Mouse (Mus musculus) large intestine, adult 2 months (tissue): ENCODE measurements around the gene Ggps1. TPM values are rescaled to one million over a fixed set of nuclear protein-coding genes. Genes with fewer than 3 reads are reported as not detected.

Experiments
- DNase-seq: peaks from one replicate; pipeline ENCODE4 v3.0.0-alpha.2; 2012; ENCODE audit warnings: low read depth, low spot score
- WGBS: fragments of 180-500 bp; shearing (Covaris S2); methylation state at CpG from one replicate; pipeline ENCODE4 v1.1.7; 2018; 5-methylcytosine and 5-hydroxymethylcytosine counted together
- polyA plus RNA-seq: library from polyadenylated mRNA; depleted of rRNA; stranded (reverse); fragments of >200 nt; gene quantifications from 2 replicates; pipeline ENCODE4 v1.2.3, GENCODE M21; 2012; rRNA removed

Gene Ggps1
- 7.6 and 10.2 TPM in 2 replicates for polyA plus RNA-seq

DNA sequence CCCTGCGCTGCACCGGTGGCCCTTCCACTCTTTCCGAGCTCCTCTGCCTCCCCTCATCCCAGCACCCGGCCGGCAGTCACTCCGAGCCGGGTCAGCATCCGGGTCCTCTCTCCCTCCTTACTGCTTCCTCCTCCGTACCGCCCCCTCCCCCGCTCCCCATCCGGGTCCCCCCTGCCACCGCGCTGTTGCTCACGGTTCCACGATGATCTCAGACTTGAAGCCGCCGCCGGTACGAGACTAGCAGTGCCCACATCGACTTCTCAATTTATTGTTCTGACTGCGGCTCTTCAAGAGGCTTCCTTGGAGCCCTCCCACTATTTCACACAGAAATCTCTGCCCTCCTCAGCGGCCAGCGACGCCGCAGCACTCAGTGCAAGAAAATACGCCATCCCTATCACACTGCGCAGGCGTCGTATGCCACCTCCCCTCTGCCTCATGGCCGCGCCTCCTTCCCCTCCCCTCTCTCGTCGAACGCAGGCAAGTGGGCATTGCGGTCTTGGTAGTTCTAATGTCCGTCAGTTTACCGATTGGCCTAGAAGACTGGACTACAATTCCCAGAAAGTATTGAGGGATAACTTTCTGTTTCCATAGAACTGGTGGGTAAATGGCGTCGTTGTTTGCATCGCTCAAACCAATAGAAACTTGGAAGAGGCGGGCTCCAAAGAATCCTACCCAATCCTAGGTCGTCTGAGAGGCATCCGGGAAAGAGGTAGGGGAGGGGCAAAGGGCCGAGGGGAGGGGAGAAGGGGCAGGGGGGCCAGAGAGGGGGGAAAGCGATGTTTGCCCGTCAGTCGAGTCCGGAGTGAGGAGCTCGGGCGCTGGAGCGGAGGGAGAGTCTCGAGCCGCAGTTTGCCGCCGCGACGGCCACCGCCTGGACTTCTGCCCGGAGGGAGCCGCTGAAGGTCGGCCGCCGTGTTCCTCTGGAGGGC is at the start of gene Ggps1, which contains the start of gene Arid4b:
Gene Ggps1 (minus strand): TSS at position 476 of the 929 bp plus-strand sequence.
Gene Arid4b (plus strand): TSS at position 220 of the 929 bp plus-strand sequence.
- DNase-seq: peak; percentile 98
- WGBS: under 1% methylated on average over 63 of the region's 64 CpGs

DNA sequence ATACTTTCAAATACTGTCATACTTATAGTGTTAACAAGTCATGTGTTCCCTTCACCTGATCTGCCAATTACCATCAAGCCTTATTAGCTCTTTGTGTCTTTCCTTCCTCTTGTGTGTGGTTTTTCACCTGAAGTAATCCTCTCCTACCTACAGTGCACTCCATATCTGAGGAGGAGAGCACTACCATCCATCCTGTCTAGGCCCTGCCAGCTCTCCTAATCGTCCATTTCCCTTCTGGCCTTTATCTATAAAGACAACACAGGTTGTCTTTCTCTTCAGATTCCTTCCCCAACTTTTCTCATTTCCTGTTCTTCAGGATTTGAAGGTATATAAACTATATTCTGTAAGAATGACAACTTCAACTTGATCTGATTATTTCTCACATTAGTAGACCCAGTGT is 47.9 kb upstream of the Ggps1 start:
- DNase-seq: no peak
- 43% methylated on average over 1 of the region's 1 CpGs for WGBS

DNA sequence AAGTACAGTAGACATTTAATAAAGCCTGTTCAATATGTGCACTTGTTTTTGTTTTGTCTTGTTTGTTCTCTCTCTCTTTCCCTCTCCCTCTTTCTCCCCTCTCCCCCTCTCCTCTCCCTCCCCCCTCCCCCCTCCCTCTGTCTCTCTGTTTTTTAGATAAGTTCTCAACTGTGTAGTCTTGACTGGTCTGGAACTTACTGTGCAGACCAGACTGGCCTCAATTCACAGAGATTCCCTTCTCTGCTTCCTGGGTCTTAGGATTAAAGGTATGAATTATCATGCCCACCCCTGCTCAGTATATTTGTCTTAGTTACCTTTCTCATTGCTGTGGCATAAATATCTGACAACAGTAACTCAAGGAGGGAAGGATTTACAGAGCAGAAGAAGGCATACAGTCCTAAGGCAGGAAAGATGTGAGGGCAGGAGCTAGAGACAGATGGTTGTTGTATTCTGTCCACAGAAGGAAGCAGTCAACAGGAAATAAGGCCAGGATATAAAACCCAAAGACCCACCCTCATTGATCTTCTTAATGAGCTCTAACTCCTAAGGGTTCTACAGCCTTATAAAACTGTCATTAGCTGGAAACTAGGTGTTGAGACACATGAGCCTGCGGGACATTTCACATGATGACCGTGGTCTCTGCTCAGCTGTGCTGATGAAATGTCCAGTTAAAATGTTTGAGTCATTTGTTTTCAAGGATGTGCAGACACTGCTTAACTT is 47.0 kb upstream of the Ggps1 start:
- 55% methylated on average over 2 of the region's 2 CpGs for WGBS
- DNase-seq: no peak

DNA sequence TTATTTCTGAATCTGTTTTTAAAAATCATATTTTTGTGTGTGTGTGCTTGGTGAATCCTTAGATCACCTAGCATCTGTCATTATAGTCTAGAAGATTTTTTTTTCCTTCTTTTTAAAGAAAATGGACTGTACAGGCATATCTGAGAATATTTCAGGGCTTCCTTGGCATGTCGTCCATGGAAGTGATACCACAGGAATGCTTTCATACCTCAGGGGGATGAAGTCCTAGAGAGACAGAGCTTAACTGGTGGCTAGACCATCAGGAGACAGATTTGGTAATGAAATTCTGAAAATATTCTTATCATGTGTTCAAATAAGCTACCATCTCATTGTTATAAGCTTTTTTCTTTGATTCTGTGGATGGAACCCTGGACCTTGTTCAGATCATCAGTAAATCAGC is 39.7 kb upstream of the Ggps1 start:
- 69% methylated on average over 1 of the region's 1 CpGs for WGBS
- DNase-seq: no peak

DNA sequence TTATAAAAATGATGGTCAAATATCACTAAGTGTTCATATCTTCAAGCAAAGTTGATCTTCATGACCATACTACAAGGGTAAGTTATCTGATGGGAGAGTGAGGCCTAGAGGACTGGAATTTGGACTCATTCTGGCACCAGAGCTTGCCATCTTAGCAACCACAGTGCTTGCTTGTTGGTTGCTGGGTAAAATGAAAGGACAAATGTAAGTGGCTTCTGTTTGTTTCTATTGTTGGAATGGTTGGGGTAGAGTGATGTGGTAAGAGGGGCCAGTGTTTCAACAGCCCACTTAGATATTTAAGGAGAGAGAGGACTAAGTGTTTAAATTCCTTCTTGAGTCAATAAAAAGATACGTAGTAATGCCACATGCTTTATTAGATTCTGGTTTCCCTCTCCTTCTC is 25.4 kb upstream of the Ggps1 start:
- DNase-seq: no peak
- 53% methylated on average over 1 of the region's 1 CpGs for WGBS

DNA sequence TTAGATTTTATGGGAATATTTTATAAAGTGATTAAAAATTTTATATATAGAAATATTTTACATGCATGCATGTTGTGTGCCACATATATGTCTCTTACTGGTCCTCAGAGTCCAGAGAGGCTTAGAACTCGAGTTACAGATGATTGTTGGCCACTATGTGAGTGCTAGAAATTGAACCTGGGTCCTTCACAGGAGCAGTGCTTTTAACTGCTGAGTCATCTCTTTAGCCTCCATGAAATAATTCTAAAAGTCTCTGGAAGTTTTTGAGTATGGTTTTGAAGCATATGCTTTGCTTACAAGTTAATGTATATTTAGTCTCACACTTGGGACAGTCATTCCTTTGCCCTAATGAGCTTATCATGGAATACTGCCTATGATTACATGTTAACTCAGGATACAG is 12.0 kb upstream of the Ggps1 start:
- WGBS: 73% methylated on average over 1 of the region's 1 CpGs
- DNase-seq: no peak

DNA sequence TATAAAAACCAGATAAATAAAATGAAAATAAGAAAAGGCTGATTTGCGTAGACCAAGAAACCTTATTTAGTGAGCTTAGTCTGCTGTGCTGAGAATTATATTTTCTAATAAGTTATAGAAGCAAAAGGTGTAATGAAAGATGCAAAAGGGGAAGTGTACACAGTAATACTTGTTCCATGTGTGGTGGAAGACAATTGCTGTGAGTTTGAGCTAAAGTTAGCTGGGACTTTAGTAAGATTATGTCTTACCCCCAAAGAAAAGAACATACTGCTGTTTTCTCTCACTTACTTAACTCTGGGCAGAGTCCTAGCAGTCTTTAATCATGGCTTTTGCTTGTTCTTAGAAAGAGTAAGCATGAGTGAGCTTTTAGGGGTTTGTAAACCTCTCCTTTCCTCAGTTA is 11.1 kb upstream of the Ggps1 start:
- 78% methylated on average over 1 of the region's 1 CpGs for WGBS
- DNase-seq: no peak

DNA sequence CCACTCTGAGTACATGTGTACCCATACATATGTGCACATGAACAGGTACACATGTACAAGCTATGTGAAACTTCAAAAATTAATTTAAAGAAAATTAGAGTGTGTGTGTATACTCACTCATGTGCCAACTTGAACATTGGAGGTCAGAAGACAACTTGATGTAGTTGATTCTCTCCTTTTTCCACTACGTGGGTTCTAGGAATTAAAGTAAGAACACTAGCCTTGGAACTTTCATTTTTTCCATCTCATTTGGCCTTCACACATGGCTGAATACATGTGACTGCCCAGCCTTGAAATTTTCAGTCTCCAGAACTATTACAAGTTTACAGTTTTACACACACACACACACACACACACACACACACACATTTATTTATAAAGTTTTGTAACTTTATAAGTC is 6.0 kb upstream of the Ggps1 start:
- no peak for DNase-seq
- WGBS: 84% methylated on average over 1 of the region's 1 CpGs

DNA sequence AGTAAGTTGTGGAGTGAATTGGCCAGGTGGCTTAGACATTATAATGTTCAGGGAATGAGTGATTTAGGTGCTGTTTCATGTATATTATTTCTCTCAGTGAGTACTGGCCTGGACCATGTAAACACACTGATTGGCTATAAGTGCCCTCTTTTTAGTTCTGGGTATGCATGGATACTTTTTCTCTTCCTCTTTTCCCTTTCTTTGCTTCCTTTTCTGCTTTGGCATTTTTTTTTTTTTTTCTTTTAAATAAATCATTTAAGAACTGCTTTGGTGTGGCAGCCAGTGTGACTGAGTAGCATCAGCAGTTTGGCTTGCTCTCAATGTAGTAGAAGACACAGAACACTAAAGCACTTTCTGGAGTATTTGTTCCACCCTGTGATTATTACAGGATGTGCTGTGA is 4.7 kb upstream of the Ggps1 start:
- no peak for DNase-seq

DNA sequence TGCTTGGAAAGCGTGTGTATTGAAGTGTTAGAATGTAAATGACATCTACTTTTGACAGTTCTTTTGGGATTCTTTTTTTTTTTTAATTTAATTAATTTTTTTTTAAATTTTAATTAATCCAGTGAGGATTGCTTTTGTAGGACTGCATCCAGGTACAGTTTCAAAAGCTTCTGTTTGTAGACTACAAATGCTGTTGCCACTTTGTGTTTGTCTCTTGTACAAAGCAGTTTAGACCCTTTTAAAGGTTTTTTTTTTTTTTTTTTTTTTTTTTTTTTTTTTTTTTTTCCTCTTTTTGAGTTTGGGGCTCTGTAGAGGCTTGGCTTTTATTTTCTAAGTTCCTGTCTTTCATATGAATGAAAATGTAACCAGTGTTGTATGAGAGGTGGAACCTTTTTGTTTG is 2.4 kb upstream of the Ggps1 start:
- 81% methylated on average over 1 of the region's 1 CpGs for WGBS
- DNase-seq: no peak

DNA sequence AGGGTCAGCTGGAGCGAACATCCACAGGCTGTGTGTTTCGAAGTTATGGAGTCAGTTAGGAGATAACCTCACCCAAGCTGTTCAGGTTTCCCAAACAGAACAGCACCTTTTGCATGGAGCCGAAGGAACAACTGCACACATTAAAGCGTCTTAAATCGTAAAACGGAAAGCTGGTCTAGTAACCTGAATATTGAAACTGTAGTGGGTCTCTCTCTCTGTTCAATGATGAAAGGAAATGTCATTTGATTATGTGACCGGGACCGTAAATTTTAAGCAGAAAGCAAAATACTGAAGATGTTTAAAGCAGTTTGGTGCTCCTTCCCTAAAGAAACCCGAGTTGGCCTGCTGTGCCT is 1.7 kb upstream of the Ggps1 start:
- 3% methylated on average over 9 of the region's 9 CpGs for WGBS
- DNase-seq: no peak

DNA sequence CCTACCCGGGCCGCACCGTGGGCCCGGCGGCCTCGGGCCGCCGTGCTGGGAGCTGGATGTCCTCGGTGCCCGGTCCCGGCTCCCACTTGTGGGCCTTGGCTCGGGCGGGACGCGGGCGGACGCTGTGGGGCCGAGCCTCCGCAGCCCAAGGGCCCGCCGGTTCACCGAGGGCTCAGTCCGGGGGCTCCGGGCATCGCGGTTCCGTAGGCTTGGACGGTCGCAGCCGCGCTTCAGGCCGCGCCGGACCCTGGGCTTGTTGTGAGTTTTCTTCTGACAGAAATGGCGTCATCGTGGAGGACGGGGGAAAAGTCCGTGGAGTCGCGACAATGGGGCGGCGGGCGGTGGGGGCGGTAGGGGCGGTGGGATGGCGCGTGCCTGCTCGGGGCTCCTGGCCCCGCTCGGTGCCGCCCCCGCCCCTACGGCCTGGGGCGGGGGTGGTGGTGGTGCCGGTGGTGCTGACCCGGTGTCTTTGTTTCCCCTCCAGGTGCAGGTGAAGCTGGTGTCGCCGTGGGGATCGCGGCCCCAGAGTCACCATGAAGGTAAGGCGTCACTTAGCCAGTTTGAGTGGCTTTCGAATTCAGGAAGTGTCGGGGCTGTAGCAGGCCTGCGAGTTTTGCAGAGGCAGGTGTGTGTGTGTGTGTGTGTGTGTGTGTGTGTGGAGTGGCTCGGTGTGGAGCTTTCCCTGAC is 1.2 kb upstream of the Ggps1 start:
- DNase-seq: no peak
- 1% methylated on average over 65 of the region's 65 CpGs for WGBS

DNA sequence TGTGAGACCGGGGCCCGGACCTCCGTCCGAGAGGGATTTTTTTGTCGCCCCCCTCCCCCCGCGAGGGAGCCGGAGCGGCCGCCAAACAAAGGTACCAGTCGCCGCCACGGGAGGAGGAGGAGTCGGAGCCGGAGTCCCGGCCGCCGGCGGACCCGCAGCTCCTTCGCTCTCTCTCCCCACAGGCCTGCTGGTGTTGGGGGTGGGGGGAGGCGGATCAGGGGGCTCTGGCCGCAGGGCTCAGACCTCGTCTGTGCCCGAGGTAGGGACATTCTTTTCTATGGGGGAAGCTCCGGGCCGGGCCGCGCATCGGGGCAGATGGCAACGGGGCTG is 619 bp upstream of the Ggps1 start:
- WGBS: 1% methylated on average over 19 of the region's 31 CpGs
- no peak for DNase-seq

DNA sequence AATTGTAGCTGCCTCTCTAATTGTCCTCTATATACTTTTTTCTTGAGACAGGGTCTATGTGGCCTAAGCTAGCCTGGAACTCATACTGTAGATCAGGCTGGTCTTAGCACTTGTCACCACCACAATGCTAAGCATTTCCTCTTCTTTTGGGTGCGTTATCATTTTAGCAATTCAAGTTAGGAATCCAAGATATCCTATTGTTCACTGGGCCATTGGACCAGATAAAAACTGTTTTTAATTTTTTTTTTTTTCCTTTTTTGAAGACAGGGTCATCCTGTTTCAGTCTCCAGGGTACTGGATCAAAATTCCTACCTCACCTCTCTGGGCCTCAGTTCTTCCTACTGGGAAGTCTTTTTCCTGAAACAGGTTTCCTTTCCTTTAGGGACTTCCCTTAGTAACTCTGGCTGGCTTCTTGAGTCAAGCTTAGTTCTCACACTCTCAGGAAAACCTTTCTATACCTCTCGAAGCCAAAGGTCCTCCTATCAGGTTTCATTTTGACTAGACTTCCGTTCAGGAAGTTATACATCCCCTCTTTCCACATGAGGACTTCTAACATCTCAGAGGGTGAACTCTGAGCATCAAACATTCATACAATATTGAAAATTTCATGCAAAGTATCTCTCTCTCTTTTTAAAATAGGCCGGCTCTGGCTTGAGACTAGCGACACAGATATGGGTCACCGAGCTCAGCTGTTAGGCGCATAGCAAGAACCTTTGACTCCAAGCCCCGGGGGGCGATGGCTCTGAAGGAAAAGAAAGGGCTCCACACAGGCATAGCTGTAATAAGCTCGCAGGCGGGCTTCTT is 877 bp downstream of the Ggps1 start:
- DNase-seq: peak; percentile 25
- 6% methylated on average over 11 of the region's 11 CpGs for WGBS

DNA sequence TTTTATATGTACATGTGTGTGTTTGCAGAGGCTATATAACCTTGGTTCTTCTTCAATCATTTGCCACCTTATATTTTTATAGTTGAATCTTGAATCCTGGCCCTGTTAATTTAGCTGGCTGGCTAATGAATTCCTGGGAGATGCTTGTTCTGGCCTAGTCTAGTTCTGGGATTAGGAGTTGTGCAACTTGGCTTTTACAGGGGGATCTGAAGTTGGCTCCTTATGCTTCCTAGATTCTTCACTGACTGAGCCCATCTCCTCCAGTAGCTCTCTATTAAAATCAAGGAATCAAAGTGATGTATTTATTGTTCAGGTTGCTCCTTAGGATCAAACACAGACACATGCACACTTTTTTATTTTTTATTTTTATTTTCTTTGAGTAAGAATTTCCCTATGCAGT is 3.7 kb downstream of the Ggps1 start:
- DNase-seq: no peak

DNA sequence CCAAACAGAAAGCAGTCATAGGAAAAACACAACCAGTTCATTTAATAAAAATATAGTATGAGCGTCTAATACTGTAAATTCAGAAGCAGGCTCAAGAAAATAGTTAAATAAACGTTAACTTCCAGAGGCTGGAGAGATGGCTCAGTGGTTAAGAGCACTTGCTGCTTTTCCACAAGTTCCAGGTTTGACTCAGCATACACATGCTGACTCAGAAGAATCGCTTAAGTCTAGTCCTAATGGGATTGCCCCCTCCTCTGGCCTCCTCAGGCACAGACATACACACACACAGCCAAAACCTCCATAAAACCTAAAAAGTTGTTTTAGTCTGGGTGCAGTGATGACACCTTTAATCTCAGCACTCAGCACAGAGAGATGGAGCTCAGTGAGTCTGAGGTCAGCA is 6.5 kb downstream of the Ggps1 start:
- 77% methylated on average over 3 of the region's 3 CpGs for WGBS
- no peak for DNase-seq

DNA sequence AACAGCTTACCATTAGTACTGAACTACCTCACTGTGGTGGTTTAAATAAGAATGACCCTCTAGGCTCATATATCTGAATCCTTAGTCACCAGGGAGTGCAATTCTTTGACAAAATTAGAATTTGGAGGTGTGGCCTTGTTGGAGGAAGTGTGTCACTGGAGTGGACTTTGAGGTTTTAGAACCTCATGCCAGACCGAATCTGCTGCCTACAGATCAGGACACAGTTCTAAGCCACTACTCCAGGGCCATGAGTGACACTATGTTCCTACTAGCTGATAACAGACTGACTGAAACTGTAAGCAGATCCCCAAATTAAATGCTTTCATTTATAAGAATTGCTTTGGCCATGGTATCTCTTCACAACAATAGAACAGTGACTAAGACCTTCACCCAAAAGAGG is 13.4 kb downstream of the Ggps1 start:
- 45% methylated on average over 1 of the region's 1 CpGs for WGBS
- no peak for DNase-seq

DNA sequence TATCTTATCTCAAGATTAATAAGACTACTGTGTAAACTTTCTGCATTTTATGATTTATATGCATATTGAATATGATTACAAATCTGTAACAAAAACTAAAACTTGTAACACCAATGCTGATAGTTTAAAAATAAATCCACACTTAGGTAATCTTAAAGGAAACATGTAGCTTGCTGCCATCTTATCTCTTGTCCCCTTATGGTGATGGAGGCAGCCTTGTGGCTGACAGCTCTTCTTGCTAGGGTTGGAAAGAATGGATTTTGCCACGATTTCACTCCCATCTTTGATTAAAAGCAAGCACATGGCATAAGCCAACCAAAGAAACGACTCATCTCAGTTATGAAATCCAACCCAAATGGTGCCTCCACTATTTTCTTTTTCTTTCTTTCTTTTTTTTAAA is 18.8 kb downstream of the Ggps1 start:
- no peak for DNase-seq
- WGBS: 72% methylated on average over 2 of the region's 2 CpGs

DNA sequence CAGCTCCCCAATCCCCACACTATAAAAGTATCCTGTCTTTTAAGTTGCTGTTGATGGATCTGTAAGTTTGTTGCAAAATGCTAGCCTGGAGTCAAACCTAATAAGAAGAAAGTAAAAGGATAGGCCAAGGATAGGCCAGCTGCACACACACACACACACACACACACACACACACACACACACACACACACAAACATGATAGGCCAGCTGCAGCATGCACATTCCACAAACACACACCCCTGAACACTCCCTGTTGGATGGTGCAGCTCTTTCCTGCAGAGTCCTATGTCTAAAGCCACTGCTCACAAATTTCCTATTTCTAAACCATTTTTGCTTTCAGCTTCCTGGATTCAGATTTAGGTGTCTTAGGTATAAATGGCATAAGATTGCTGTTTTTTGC is 19.4 kb downstream of the Ggps1 start:
- no peak for DNase-seq

DNA sequence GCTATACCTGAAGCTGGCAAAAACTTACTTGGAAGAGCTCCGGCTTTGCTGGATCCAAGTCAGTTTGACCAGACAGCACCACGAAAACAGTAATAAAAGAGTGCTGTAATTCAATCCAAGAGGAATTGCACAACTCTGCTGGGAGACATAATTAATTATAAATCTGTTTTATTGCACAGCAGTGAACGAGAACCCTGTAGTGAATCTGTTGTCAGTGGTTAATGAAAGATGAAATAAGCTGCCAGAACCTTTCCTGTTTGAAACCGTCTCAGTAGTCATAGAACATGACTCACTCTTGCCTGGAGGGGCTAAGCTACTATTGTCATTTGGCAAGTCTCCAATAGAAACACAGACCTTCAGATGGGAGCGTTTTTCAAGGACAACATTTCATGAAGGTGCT is 23.1 kb downstream of the Ggps1 start:
- DNase-seq: no peak
- WGBS: 2% methylated on average over 5 of the region's 5 CpGs
